In the genomic region with DNA sequence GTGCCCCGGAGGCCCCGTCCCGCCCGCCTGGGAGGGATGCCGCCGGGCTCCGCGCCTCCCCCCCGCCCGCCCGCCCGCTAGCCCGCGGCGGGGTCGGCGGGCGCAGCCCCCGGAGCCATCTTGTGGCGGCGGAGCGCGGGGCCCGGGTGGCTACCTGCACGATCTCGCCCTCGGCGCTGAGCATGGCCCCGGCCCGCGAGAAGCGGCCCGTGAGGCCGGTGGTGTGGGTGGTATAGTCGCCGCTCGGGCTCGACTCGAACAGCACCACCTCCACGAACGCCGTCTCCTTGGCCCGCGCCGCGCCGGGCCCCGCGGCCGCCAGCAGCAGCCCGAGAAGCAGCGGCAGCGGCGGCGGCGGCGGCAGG, we compare ENCODE assay signal across 8 mouse cellular contexts. TPM values are rescaled to one million over a fixed set of nuclear protein-coding genes. Genes with fewer than 3 reads are reported as not detected.
A peak's percentile ranks its signal among the peaks of the same experiment; 100 is the strongest.
DNase-seq lines count a peak whose midpoint lies in the region; ATAC-seq and TF ChIP-seq lines count a peak whose summit lies in the region.

No protein-coding gene starts in this region.

- no peak for TF ChIP-seq POLR2A in cortical plate, adult 2 months (IDR thresholded peaks at IDR 0.05; ENCODE audit: extremely low read depth, insufficient read depth, low read length)
- TF ChIP-seq POLR2A in lung, adult 2 months (IDR thresholded peaks at IDR 0.05; ENCODE audit: borderline replicate concordance, extremely low read depth, low read depth, low read length), result no peak

- H3K9ac ChIP-seq in kidney, embryonic 16.5 days (replicated peaks; ENCODE audit: low read length), result peak overlapping the region; percentile 87

- H3K4me3 ChIP-seq in cortical plate, adult 2 months (ENCODE audit: insufficient read depth, low read length), result peak overlapping the region; percentile 38
- peak overlapping the region; percentile 74 for H3K4me3 ChIP-seq in kidney, embryonic 16.5 days (ENCODE audit: low read length)
- H3K4me3 ChIP-seq in lung, adult 2 months (replicated peaks; ENCODE audit: extremely low read depth, low read depth, low read length), result peak overlapping the region; percentile 58

- H3K4me1 ChIP-seq in cortical plate, adult 2 months (ENCODE audit: control insufficient read depth, insufficient read depth, low read length), result no peaks in the 10 kb centered on the region; the same call in 1 of the 2 replicates
- H3K4me1 ChIP-seq in kidney, embryonic 16.5 days (ENCODE audit: insufficient read depth, low read length), result peaks cover 27% of the 10 kb centered on the region
- H3K4me1 ChIP-seq in lung, adult 2 months (ENCODE audit: control insufficient read depth, insufficient read depth, low read length), result peaks cover 5% of the 10 kb centered on the region

- peak; percentile 59 for ATAC-seq in kidney, embryonic 16.5 days (ENCODE audit: low FRiP score, low TSS enrichment)

- peak; percentile 18 for DNase-seq in ovary, postnatal 10 days (ENCODE audit: low spot score)
- DNase-seq in ovary, adult 18-20 months (ENCODE audit: low spot score), result no peak
- peak; percentile 38 to 46 for DNase-seq in heart, adult 18-20 months
- peak; percentile 50 for DNase-seq in lung, adult 2 months
- peak; percentile 2 for DNase-seq in retina, postnatal 7 days (ENCODE audit: low read depth, low spot score)
- DNase-seq in urinary bladder, adult 2 months (ENCODE audit: low spot score), result peak; percentile 52

- H3K27ac ChIP-seq in cortical plate, adult 2 months (ENCODE audit: insufficient read depth, low read length), result no peak overlapping the region
- H3K27ac ChIP-seq in kidney, embryonic 16.5 days (ENCODE audit: low read length), result peak overlapping the region; percentile 89

- no peaks in the 10 kb centered on the region for H3K36me3 ChIP-seq in kidney, embryonic 16.5 days (ENCODE audit: insufficient read depth, low read length)

- H3K4me2 ChIP-seq in kidney, embryonic 16.5 days (replicated peaks; ENCODE audit: low read depth, low read length), result peak overlapping the region; percentile 75

- TF ChIP-seq CTCF in cortical plate, adult 2 months (IDR thresholded peaks at IDR 0.05; ENCODE audit: extremely low read depth, insufficient read depth, low read length), result no peak
- TF ChIP-seq CTCF in lung, adult 2 months (IDR thresholded peaks at IDR 0.05; ENCODE audit: insufficient read depth, low read length), result no peak

- no peaks in the 10 kb centered on the region for H3K27me3 ChIP-seq in kidney, embryonic 16.5 days (ENCODE audit: insufficient read depth, low read length)

- WGBS in kidney, embryonic 16.5 days, result 0% methylated on average over 22 of the region's 57 CpGs
- WGBS in lung, adult 2 months, result 1% methylated on average over 53 of the region's 57 CpGs

- no peaks in the 10 kb centered on the region for H3K9me3 ChIP-seq in kidney, embryonic 16.5 days (ENCODE audit: low read length)

RNA-seq across cellular contexts. Expression of gene Znrf3, which starts 0.4 kb away (rescaled TPM):
- polyA plus RNA-seq in cortical plate, adult 2 months (2012; rRNA removed), result 5.9 and 6.0 TPM in 2 replicates
- total RNA-seq in heart, adult 18-20 months (2021), result 1 to 10 TPM; 7.3 to 7.5 TPM
- 16.5 and 18.8 TPM in 2 replicates for polyA plus RNA-seq in kidney, embryonic 16.5 days (2015; fragmentation: Nextera tagmentation; extraction: Ambion mirVana)
- polyA plus RNA-seq in lung, adult 2 months (2012; rRNA removed), result 10.8 and 14.4 TPM in 2 replicates
- polyA plus RNA-seq in urinary bladder, adult 2 months (2012; rRNA removed), result 5.3 and 10.1 TPM in 2 replicates
